Mouse (Mus musculus) erythroid progenitor cell, adult 5-6 weeks (primary cell): ENCODE results near the gene Lrrc36. TPM values are rescaled to one million over a fixed set of nuclear protein-coding genes. Genes with fewer than 3 reads are reported as not detected.

Experiments
- ATAC-seq: replicated peaks from 2 replicates; pipeline ENCODE4 v1.8.0; 2016; ENCODE audit warnings: moderate number of reproducible peaks, mild to moderate bottlenecking, moderate TSS enrichment, inconsistent platforms; ENCODE audit not compliant: poor library complexity, low FRiP score, severe bottlenecking
- total RNA-seq, 2 experiments: library from RNA; stranded (forward) in 1 of 2; stranded (reverse) in 1 of 2; fragments of 150-400 nt in 1 of 2; fragments of 186-747, 209-891 nt in 1 of 2; gene quantifications; 2 replicates each; pipeline versions ENCODE4 v1.2.3 to v1.2.4; 2015 to 2017; ENCODE audit warnings: low replicate concordance in 2 of 2

The Lrrc36 gene
- 1.4 TPM in 1 of 2 replicates, not detected in the other for total RNA-seq (2015; ENCODE audit: low replicate concordance)
- 1.2 TPM in 1 of 2 replicates, not detected in the other for total RNA-seq (2017; ENCODE audit: low replicate concordance)

- ATAC-seq, result peak; percentile 59
These were observed at the start of gene Lrrc36, which contains the start of gene Kctd19 for GRCm38 (mm10) chr8:105413391-105413790. Gene Lrrc36 (plus strand): TSS chr8:105413571. Gene Kctd19 (minus strand): TSS chr8:105413502.

- ATAC-seq, result no peak
These were observed 46.3 kb upstream of the Lrrc36 start for GRCm38 (mm10) chr8:105367107-105367506.

- no peak for ATAC-seq
These were observed 40.9 kb upstream of the Lrrc36 start for GRCm38 (mm10) chr8:105372473-105372872.

GRCm38 (mm10) chr8:105373032-105373431, 40.3 kb upstream of the Lrrc36 start, which contains the start of gene Plekhg4:
Gene Plekhg4 (plus strand): TSS chr8:105373274.
- ATAC-seq, result no peak

GRCm38 (mm10) chr8:105374513-105374966, 38.8 kb upstream of the Lrrc36 start:
- peak; percentile 54 for ATAC-seq

GRCm38 (mm10) chr8:105378673-105379072, 34.7 kb upstream of the Lrrc36 start:
- no peak for ATAC-seq

GRCm38 (mm10) chr8:105380308-105380707, 33.1 kb upstream of the Lrrc36 start:
- no peak for ATAC-seq

DNA sequence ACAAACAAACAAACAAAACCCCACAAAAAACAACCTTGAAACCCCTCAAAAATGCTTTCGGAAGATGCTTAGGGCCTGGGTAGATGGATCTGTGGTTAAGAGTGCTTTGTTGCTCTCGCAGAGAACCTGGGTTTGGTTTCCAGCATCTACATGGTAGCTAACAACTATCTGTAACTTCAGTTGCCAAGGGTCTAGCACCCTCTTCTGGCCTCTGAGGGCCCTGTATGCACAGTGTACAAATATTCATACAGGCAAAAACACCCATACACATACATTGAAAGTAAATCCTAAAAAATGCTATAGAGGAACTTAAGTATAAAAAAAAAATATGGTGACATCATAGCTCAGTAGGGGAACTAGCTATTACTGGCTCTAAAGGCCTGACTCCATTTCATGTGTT, 29.3 kb upstream of the Lrrc36 start:
- no peak for ATAC-seq

DNA sequence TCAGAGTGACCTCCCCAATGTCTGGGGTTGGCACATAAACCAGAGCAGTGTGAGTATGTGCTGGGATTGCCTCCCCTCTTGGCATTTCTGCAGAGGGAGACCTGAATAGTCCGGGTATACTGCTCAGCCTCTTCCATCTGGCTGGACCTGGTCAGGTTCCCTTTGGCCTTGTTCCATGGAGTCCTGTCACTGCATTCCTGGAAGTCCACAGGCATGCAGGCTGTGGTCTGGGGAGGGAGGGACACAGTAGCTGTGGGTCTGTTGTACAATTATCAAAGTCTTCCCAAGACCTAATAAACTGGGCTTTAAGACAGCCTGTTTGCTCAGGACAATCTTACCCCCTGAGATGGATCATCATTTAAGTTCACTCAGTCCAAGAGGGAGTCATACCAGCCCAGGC, 26.2 kb upstream of the Lrrc36 start:
- no peak for ATAC-seq

DNA sequence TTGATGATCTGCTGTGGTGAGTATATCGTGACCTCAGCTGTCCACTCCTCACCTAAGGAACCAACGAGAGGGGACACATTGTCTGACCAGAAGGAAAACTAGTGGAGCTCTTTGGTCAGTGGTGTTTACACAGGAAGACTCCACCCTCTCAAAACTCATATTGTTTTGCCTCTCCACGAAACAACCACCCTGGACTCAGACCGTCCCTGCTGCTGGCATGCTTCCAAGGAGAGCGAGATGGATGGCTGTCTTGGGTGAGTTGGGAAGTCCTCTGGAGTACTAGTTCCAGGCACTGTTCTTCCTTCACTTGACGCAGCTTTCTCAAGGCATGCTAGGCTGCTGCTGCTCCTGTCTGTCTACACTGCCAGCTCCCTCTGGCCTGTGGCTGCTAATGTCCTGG, 24.3 kb upstream of the Lrrc36 start:
- ATAC-seq, result no peak

- no peak for ATAC-seq
These were observed 20.1 kb upstream of the Lrrc36 start for GRCm38 (mm10) chr8:105393089-105393787.

DNA sequence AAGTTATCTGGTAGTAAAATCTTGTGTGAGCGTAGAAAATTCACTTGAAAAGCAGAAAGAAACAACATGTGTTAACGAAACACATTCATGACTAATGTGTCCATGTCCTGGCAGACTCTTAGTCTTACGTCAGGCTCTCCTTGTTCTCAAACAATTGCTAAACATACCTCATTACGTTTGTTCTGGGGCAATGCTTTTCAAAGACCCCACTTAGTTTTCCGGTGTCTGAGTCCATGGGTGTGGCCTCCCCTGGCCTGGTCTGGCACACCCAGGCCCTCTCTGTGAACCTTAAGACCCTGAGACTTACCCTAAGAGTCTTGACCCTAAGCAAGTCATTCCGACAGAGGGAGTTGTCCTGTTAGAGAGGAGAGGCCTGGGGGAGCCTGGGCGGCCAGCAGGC, 19.5 kb upstream of the Lrrc36 start:
- ATAC-seq, result no peak

DNA sequence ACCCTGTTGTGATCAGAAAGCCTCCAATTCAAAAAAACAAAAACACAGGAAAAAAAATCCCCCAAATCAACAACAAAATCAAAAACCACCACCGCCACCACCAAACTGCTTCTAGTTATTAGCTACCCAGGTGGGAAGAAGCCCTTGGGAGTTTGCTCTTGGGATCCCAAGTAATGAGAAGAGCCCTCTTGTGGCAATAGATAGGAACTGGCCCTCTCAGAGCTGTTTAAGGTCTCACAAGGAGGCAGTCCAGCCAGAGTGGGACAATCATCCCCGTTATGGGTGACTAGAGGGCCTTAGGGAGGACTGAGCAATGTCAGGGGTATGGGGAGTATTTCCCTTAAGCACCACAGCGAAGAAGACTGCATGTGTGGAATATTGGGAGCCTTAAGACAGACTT, 15.6 kb upstream of the Lrrc36 start:
- ATAC-seq, result peak; percentile 65; the same call in 1 of the 2 replicates

GRCm38 (mm10) chr8:105400016-105400415, 13.4 kb upstream of the Lrrc36 start:
- ATAC-seq, result no peak

GRCm38 (mm10) chr8:105403467-105403866, 9.9 kb upstream of the Lrrc36 start:
- no peak for ATAC-seq

GRCm38 (mm10) chr8:105404496-105404895, 8.9 kb upstream of the Lrrc36 start:
- ATAC-seq, result no peak

- no peak for ATAC-seq
These were observed 7.0 kb upstream of the Lrrc36 start for GRCm38 (mm10) chr8:105406416-105406815.

DNA sequence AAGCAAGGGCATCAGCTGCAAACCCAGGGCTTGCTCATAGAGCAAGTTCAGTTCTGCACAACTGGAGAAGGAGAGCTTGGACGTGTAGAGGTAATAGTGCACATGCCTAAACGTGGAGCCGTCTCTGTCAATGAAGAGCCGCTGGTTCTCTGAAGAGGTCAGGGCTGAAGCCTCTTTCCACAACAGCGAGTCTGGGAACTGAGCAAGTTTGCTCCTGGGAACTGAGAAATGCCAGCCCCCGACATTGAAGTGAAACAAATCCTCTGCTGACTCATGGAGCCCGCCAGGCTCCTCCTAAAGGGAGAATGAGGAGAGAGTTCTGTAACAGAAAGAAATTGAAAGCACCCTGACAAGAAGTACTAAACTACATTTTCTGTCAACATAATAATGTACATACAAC, 5.0 kb upstream of the Lrrc36 start:
- no peak for ATAC-seq

DNA sequence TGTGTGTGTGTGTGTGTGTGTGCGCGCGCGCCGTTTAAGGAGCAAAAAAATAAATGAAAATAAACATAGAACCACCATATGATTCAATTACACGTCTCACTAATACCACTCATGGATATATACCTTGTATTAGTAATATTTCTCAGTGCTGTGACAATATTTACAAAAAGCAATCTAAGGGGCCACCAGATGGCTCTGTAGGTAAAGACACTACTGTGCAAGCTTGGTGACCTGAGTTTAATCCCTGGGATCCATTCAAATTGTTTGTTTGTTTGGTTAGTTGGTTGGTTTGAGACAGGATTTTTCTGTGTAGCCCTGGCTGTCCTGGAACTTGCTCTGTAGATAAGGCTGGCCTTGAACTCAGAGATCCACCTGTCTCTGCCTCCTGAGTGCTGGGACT, 3.4 kb upstream of the Lrrc36 start:
- no peak for ATAC-seq

DNA sequence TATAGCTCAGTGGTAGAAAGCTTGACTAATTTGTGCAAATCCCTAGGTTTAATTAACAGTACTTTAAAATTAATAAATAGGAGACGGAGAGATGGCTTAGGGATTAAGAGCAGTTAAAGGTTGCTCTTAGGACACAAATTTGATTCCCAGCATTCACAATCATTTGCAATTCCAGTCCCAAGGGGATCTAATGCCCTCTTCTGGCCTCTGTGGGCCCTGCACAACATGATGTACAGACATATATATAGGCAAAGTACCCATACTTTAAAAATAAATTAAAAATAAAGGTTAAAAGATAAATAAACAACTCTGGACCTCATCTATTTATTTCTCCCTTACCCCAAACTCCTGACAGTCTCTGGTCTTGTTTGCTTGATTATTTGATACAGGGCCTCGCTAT, 5.6 kb downstream of the Lrrc36 start:
- no peak for ATAC-seq

DNA sequence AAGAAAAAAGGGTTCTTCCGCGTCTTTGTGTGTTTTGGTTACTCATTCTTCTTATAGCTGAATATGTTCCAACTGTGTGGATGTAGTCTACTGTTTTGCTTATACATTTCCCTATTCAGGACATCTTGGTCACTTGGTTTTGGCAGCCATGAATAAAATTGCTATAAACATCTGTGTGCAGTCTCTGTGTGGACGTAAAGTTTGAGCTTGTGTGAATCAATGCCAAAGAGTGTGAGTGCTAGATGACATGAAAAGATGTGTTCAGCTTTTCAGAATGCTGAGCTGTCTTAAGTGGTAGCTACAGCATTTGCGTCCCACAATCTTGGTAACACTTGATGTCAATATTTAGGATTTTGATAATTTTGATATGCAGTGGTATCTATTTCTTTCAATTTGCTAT, 6.4 kb downstream of the Lrrc36 start:
- ATAC-seq, result no peak

DNA sequence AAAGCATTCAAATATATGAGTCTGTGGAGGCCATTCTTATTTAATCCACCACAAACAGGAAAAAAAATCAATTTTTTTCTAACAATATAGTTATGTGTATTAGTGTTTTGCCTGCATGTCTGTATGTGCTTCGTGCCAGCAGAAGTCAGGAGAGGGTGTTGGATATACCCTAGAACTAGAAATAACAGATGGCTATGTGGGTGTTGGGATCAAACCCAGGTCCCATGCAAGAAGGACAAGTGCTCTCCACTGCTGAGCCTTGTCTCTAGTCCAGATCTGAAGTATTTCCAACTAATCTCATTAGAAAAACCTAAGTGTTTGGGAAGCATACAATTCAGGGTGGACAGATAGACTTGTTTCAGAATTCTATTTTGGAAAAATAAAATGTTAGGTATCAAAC, 8.6 kb downstream of the Lrrc36 start:
- ATAC-seq, result no peak
